Mouse (Mus musculus) megakaryocyte, embryonic 14.5 days (primary cell): ENCODE measurements around the gene Taok3.

Experiments used
- FLI1 ChIP-seq: IDR thresholded peaks from 2 replicates; pipeline ENCODE4 v1.6.1; 2012; ENCODE audit warnings: low read length, inconsistent platforms, mixed read lengths
- GATA1 ChIP-seq: IDR thresholded peaks from 3 replicates; pipeline ENCODE4 v1.6.1; 2012; ENCODE audit warnings: mixed read lengths, low read length, inconsistent platforms, borderline replicate concordance

DNA sequence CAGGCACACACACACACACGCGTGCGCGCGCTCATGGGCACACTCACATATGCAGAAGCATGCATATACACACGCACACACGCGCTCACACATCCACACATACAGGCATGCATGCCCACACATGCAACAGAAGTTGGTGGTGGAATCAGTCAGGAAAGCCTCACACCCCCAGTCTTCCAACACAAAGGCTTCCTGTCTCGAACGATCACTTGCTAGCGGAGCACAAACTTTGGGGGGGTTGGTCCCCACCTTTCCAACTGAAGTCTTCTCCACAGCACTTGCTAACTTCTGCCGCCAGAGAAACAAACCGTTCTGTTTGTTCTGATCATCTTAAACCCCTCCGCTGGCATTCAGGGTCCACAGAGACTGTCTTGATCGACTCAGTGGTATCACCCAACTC is 10.8 kb downstream of the Taok3 start:
- TF ChIP-seq FLI1 (no peak), GATA1 (no peak)
